Mouse (Mus musculus) liver, embryonic 13.5 days (tissue): ENCODE data around the gene Batf3. TPM values are rescaled to one million over a fixed set of nuclear protein-coding genes. Genes with fewer than 3 reads are reported as not detected.
A peak's percentile ranks its signal among the peaks of the same experiment; 100 is the strongest.

Experiments
- ATAC-seq: fragments of 200-750 bp; cut with Nextera tagmentation; 2 replicates; pipeline ENCODE4 v1.8.0; 2017; ENCODE audit warnings: low read depth, mild to moderate bottlenecking, moderate number of reproducible peaks, moderate library complexity
- DNase-seq: peaks from one replicate; pipeline ENCODE4 v3.0.0; 2022
- H3K27ac ChIP-seq: fragments of 300-500 bp; sonication (generic); 2 replicates; pipeline ENCODE4 v1.5.1; 2015; ENCODE audit warnings: moderate library complexity, mild to moderate bottlenecking, inconsistent platforms
- H3K27me3 ChIP-seq: fragments of 300-500 bp; sonication (generic); 2 replicates; pipeline ENCODE4 v1.6.1; 2015; ENCODE audit warnings: mild to moderate bottlenecking, inconsistent platforms
- H3K36me3 ChIP-seq: fragments of 300-500 bp; sonication (generic); 2 replicates; pipeline ENCODE4 v1.6.1; 2015; ENCODE audit warnings: mild to moderate bottlenecking, inconsistent platforms
- H3K4me1 ChIP-seq: fragments of 300-500 bp; sonication (generic); replicated peaks from 2 replicates; pipeline ENCODE4 v1.6.1; 2015; ENCODE audit warnings: inconsistent platforms
- H3K4me2 ChIP-seq: fragments of 300-500 bp; sonication (generic); 2 replicates; pipeline ENCODE4 v1.6.1; 2015; ENCODE audit warnings: inconsistent platforms, mild to moderate bottlenecking, moderate library complexity
- H3K4me3 ChIP-seq: fragments of 300-500 bp; sonication (generic); replicated peaks from 2 replicates; pipeline ENCODE4 v1.5.1; 2015; ENCODE audit warnings: mild to moderate bottlenecking, inconsistent platforms
- H3K9ac ChIP-seq: fragments of 300-500 bp; sonication (generic); 2 replicates; pipeline ENCODE4 v1.6.1; 2015; ENCODE audit warnings: mild to moderate bottlenecking, inconsistent platforms
- H3K9me3 ChIP-seq: fragments of 300-500 bp; sonication (generic); replicated peaks from 2 replicates; pipeline ENCODE4 v1.6.1; 2016; ENCODE audit warnings: inconsistent platforms
- WGBS: fragments of 180-500 bp; shearing (Covaris S2); methylation state at CpG from one replicate; pipeline ENCODE4 v1.1.7; 2015; ENCODE audit not compliant: insufficient replicate concordance; 5-methylcytosine and 5-hydroxymethylcytosine counted together
- polyA plus RNA-seq: library from polyadenylated mRNA; unstranded; fragments of >200 nt; fragmentation: Nextera tagmentation; extraction: Ambion mirVana; gene quantifications from 2 replicates; pipeline ENCODE4 v1.2.1, GENCODE M21; 2015

The Batf3 gene
- 2.6 and 3.1 TPM in 2 replicates for polyA plus RNA-seq

GRCm38 (mm10) chr1:191097802-191098747, at the start of gene Batf3:
Gene Batf3 (plus strand): TSS chr1:191097847.
- Histone ChIP-seq H3K36me3 (no peaks in the 10 kb centered on the region), H3K9me3 (no peaks in the 10 kb centered on the region), H3K27ac (no peak within 1 kb of the TSS), H3K9ac (peak within 1 kb of the TSS; percentile 50), H3K27me3 (peaks cover 66% of the 10 kb centered on the region), H3K4me1 (peaks cover 19% of the 10 kb centered on the region), H3K4me2 (peak within 1 kb of the TSS; percentile 71), H3K4me3 (peak within 1 kb of the TSS; percentile 56)
- WGBS: 1% methylated on average over 90 of the region's 95 CpGs
- ATAC-seq: peak; percentile 26; the same call in 1 of the 2 replicates
- DNase-seq: no peak

- Histone ChIP-seq H3K36me3 (no peaks in the 10 kb centered on the region), H3K4me3 (no peak overlapping the region), H3K9me3 (no peaks in the 10 kb centered on the region), H3K27ac (no peak overlapping the region), H3K4me1 (peaks cover 22% of the 10 kb centered on the region), H3K4me2 (no peak overlapping the region), H3K27me3 (no peaks in the 10 kb centered on the region), H3K9ac (no peak overlapping the region)
- WGBS: 68% methylated on average over 3 of the region's 3 CpGs
- no peak for ATAC-seq
- DNase-seq: no peak
These were observed 44.1 kb upstream of the Batf3 start for GRCm38 (mm10) chr1:191053555-191053954.

DNA sequence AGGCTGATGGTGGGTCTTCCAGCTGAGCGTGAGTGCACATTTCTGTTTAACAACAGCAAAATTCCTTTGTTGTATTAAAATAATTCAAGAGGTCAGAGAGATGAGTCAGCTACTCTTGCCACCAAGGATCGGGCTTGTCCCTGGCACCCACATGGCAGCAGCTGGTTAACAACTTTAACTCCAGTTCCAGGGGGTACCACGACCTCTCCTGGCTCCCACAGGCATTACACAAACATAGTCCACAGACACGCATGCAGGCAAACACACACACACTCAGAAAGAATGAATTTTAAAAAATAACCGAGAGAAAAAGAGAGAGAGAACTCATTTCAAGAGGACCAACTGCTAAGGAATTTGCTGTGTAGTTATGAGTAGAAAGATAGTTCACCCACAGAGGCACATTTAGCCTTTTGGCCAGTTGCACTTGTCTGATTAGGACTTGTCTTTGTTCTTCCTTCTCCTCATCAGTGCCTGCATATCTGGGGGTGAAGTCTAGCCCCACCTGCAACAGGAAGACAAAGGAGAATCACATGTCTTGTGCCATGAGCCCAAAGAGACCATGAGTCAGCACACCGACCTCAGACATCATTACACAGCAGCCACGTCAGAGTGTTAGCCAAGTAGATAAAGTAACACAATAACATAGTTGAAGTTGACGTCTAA, 42.6 kb upstream of the Batf3 start:
- 31% methylated on average over 8 of the region's 8 CpGs for WGBS
- DNase-seq (peak; percentile 66), ATAC-seq (peak; percentile 91)
- Histone ChIP-seq H3K4me1 (peaks cover 22% of the 10 kb centered on the region), H3K4me3 (no peak overlapping the region), H3K27me3 (no peaks in the 10 kb centered on the region), H3K4me2 (no peak overlapping the region), H3K9me3 (no peaks in the 10 kb centered on the region), H3K36me3 (no peaks in the 10 kb centered on the region), H3K9ac (no peak overlapping the region), H3K27ac (peak overlapping the region; percentile 66)

- no peak for DNase-seq
- Histone ChIP-seq H3K4me1 (peaks cover 22% of the 10 kb centered on the region), H3K9ac (no peak overlapping the region), H3K4me2 (no peak overlapping the region), H3K4me3 (no peak overlapping the region), H3K36me3 (no peaks in the 10 kb centered on the region), H3K9me3 (no peaks in the 10 kb centered on the region), H3K27ac (peak overlapping the region; percentile 66; the same call in 1 of the 2 replicates), H3K27me3 (no peaks in the 10 kb centered on the region)
- WGBS: 49% methylated on average over 2 of the region's 2 CpGs
- peak; percentile 70; the same call in 1 of the 2 replicates for ATAC-seq
These were observed 42.1 kb upstream of the Batf3 start for GRCm38 (mm10) chr1:191055533-191055873.

GRCm38 (mm10) chr1:191057461-191057860, 40.2 kb upstream of the Batf3 start:
- Histone ChIP-seq H3K27ac (no peak overlapping the region), H3K27me3 (no peaks in the 10 kb centered on the region), H3K4me2 (no peak overlapping the region), H3K36me3 (no peaks in the 10 kb centered on the region), H3K9me3 (no peaks in the 10 kb centered on the region), H3K9ac (no peak overlapping the region), H3K4me3 (no peak overlapping the region), H3K4me1 (peaks cover 35% of the 10 kb centered on the region)
- 60% methylated on average over 3 of the region's 3 CpGs for WGBS
- ATAC-seq (no peak), DNase-seq (no peak)

GRCm38 (mm10) chr1:191062241-191062780, 35.3 kb upstream of the Batf3 start:
- DNase-seq (no peak), ATAC-seq (peak; percentile 49)
- H3K27me3 ChIP-seq: no peaks in the 10 kb centered on the region
- H3K9ac ChIP-seq: peak overlapping the region; percentile 94
- peak overlapping the region; percentile 86 for H3K27ac ChIP-seq
- peak overlapping the region; percentile 97 for H3K4me3 ChIP-seq
- peaks cover 26% of the 10 kb centered on the region for H3K36me3 ChIP-seq
- 6% methylated on average over 15 of the region's 15 CpGs for WGBS
- peaks cover 38% of the 10 kb centered on the region for H3K4me1 ChIP-seq
- H3K9me3 ChIP-seq: no peaks in the 10 kb centered on the region
- H3K4me2 ChIP-seq: peak overlapping the region; percentile 83

DNA sequence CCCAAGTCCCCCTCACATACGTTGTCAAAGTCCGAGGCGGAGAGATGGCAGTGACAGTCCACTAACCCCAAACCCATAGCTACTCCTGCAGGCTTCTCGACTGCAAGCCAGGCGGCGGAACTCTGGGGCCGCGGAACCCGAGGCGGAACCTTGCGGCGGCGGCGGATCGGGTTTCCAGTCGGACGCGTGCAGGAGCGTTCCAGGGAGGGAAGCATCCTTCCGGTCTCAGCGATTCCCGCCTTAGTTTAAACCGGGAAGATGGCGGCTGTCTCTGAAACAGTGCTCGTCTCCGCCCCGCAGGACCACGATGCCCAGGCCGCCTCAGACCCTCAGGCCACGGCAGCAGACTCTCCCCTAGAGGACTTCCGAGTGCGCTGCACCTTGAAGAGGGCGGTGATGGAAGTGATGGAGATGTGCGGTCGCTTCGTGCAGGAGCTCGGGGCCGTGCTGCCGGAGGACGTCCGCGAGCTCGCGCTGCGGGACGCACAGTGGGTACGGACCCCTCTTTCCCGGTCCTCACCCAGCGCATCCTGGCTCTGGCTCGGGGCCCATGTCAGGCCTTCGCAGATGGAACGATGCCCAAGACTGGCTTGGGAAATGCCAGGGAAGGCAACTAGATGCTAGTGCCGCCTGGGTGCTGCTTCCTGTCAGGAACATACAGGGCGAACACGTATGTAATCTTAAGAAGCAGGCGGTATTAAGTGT, 34.7 kb upstream of the Batf3 start, which contains the start of the genes Tatdn3 and Nsl1:
Tatdn3 (minus strand) TSS at position 152 of the 705 bp plus-strand sequence.
Nsl1 (plus strand) TSS at position 232 of the 705 bp plus-strand sequence.
- Histone ChIP-seq H3K36me3 (peaks cover 32% of the 10 kb centered on the region), H3K4me2 (peak within 1 kb of the TSS; percentile 83), H3K4me1 (peaks cover 38% of the 10 kb centered on the region), H3K27me3 (no peaks in the 10 kb centered on the region), H3K9me3 (no peaks in the 10 kb centered on the region), H3K4me3 (peak within 1 kb of the TSS; percentile 97), H3K9ac (peak within 1 kb of the TSS; percentile 94), H3K27ac (peak within 1 kb of the TSS; percentile 86)
- ATAC-seq (peak; percentile 89), DNase-seq (peak; percentile 85)
- WGBS: under 1% methylated on average over 56 of the region's 56 CpGs

- Histone ChIP-seq H3K9ac (peak overlapping the region; percentile 94), H3K27me3 (no peaks in the 10 kb centered on the region), H3K9me3 (no peaks in the 10 kb centered on the region), H3K27ac (no peak overlapping the region; the same call in 1 of the 2 replicates), H3K4me1 (peaks cover 33% of the 10 kb centered on the region), H3K4me2 (peak overlapping the region; percentile 83), H3K36me3 (peaks cover 40% of the 10 kb centered on the region), H3K4me3 (peak overlapping the region; percentile 97)
- no peak for DNase-seq
- ATAC-seq: no peak
- whole genome bisulfite sequencing: 35% methylated on average over 9 of the region's 9 CpGs
These were observed 33.9 kb upstream of the Batf3 start for GRCm38 (mm10) chr1:191063700-191064099.

DNA sequence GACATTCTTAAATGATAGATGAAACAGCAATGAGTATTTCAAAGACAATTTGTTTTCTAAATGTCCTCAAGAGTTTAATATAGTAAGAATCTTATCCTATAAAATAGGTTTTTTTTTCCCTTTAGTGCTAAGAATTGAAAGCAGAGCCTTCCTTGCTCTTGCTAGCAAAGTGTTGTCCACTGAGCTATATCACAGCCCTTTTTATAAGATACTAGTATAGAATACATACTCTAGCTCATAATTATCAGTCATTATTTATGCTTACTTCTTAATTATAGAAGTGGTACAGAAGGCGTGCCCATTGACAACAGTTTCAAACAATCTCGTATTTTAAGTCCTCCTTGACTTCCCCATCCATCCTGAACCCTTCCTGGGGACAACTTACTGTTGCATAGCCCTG, 33.1 kb upstream of the Batf3 start:
- no peak for DNase-seq
- Histone ChIP-seq H3K4me3 (peak overlapping the region; percentile 24), H3K36me3 (peaks cover 48% of the 10 kb centered on the region), H3K4me1 (peaks cover 33% of the 10 kb centered on the region), H3K27ac (no peak overlapping the region), H3K27me3 (no peaks in the 10 kb centered on the region), H3K9me3 (no peaks in the 10 kb centered on the region), H3K4me2 (peak overlapping the region; percentile 46), H3K9ac (peak overlapping the region; percentile 18)
- ATAC-seq: no peak
- WGBS: 75% methylated on average over 2 of the region's 2 CpGs

- Histone ChIP-seq H3K9me3 (no peaks in the 10 kb centered on the region), H3K4me3 (peak overlapping the region; percentile 24), H3K4me2 (peak overlapping the region; percentile 46), H3K4me1 (peaks cover 33% of the 10 kb centered on the region), H3K36me3 (peaks cover 55% of the 10 kb centered on the region), H3K9ac (peak overlapping the region; percentile 18; the same call in 1 of the 2 replicates), H3K27ac (peak overlapping the region; percentile 21; the same call in 1 of the 2 replicates), H3K27me3 (no peaks in the 10 kb centered on the region)
- DNase-seq: no peak
- WGBS: 57% methylated on average over 4 of the region's 4 CpGs
- ATAC-seq: no peak
These were observed 32.5 kb upstream of the Batf3 start for GRCm38 (mm10) chr1:191065188-191065587.
